Mouse (Mus musculus): ENCODE measurements around the gene Amt. TPM values are rescaled to one million over a fixed set of nuclear protein-coding genes. Genes with fewer than 3 reads are reported as not detected.
"Not testable (repeated sequence)": the region's sequence is repeated elsewhere in the genome, so short reads cannot be mapped to it uniquely, and the experiment has no call there.

The Amt gene
- total RNA-seq, 2 experiments from 2014 or later = 30.2 to 33.0 TPM

DNA sequence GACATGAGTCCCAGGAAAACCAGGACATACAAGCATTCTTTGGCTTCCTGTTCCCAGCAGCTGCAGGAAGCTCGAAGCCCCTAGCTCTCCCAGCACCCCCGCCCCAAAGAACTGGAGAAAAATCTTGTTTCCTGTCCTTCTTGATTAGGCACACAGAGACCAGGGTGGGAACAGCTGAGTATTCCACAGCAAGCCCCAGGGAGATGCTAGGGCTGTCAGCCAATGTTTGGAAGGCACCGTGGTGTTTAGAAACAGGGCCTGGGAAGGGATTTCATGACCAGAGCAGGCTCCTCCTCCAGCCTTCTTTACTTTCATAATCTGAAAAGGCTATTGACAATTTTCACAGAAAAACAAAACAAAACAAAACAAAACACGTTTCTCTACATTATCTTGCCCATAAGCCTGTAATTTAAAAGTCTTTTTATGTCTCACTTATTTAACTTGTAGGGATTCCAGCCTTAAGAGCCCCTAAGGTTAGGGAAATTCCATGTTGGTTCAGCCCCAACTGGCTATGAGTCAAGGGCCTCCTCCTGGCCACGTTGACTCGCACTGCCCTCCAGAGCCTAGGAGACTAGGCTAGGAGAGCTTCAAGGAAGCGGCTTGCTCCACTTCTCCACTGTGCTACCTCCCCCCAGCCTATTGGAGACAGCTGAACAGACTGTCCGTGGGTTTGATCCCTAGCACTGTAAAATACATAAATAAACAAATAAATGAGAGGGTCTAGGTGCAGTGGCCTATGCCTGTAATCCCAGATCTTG is 16.4 kb upstream of the Amt start:
- no peak for DNase-seq (ENCODE audit: low spot score in 2 of 2)

DNA sequence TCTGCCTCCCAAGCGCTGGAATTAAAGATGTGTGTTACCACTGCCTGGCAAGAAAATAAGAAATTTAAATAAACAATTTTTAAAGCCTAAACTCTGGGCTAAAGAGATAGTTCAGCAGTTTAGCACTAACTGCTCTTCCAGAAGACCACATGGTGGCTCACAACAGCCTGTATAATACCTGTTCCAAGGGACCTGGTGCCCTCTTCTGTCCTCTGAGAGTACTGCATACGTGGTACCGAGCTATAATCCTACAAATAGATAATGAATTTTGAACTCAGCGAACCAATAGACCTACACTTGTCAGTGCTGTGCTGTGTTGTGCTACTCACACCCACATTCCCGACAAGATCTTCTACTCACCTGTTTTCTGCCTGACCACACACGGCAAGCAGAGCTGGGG is 12.2 kb upstream of the Amt start:
- DNase-seq (ENCODE audit: low spot score in 2 of 2) = peak in 1 of 2 experiments; percentile 81

DNA sequence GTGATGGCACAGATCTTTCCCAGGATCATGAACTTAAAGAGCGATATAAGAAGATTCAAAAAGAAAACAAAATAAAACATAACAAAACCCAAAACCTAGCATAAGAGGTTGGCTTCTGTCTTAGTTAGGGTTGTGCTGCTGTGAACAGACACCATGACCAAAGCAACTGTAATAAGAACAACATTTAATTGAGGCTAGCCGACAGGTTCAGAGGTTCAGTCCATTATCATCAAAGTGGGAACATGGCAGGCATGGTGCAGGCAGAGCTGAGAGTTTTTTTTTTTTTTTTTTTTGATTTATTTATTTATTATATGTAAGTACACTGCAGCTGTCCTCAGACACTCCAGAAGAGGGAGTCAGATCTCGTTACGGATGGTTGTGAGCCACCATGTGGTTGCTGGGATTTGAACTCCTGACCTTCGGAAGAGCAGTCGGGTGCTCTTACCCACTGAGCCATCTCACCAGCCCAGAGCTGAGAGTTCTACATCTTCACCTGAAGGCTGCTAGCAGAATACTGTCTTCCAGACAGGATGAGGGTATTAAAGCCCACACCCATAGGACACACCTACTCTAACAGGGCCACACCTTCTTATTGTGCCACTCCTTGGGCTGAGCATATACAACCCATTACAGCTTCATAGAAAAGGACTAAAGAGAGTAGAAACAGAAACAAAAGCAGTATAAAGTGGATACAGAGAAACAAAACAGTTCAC is 9.0 kb upstream of the Amt start:
- not testable (repeated sequence) for DNase-seq (ENCODE audit: low spot score in 2 of 2)

DNA sequence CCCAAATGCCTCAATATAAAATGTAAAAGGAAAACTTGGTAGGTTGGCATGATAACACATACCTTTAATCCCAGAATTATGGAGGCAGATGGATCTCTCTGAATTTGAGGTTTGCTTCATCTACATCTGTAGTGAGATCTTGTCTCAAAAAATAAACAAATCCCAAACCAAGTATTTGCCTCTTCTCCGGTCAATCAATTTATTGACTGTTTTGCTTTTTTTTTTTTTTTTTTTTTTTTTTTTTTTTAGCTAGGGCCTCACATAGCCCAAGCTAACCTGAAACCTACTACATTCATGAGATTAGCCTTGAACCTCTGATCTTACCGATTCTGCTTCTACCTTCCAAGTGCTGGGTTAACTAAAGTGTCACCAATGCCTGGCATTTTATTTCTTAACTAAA is 7.3 kb upstream of the Amt start:
- no peak for DNase-seq (ENCODE audit: low spot score in 2 of 2)

DNA sequence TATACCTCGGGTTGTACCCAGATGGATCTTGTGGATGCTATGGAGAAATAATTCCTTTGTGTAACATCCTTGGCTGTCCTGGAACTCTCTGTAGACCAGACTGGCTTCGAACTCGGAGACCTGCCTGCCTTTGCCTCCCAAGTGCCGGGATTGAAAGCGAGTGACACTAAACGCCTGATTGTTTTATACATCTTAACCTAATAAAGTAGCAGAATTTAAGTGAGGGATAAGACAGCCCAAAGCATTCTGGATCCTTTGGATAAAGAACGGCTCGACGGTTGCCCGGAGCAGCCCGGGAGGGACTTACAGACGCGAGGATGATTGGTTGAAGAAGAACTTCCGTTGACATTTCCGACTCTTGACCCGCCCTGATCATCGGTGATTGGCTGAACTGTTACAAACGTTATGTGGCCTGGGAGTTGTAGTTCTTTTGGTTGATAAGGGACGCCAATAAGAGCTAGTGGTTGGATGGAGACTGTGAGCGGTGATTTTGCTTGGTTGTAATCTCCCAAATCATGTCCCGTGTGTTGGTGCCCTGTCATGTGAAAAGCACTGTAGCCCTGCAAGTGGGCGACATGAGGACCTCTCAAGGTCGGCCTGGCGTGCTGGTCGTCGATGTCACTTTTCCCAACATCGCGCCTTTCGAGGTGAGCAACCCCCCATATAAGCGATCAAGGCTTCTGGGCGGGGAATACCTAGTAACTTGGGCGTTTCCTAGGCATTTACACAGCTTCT is 6.5 kb upstream of the Amt start, which contains the start of gene Nicn1:
Nicn1 (plus strand) TSS at position 414 of the 735 bp plus-strand sequence.
- peak; percentile 91 to 98 for DNase-seq (ENCODE audit: low spot score in 2 of 2)

DNA sequence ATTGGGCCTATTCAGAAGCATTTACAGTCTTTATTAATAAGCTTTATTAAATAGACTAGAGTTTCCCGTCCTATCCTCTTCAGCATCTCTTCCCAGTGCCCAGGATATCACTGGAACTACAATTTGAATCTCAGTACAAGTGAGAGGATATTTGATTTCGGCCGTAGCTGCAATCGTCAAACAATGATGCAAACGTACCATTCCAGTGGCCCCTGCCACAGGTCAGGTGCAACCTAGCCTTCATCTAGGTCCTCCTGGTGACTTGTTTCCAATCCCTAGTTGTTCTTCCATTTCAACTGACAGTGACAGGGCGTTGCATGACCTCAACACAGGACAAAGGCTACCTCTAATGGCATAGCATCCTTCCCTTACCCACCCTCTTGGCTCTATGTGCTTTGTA is 5.9 kb upstream of the Amt start:
- no peak for DNase-seq (ENCODE audit: low spot score in 2 of 2)

DNA sequence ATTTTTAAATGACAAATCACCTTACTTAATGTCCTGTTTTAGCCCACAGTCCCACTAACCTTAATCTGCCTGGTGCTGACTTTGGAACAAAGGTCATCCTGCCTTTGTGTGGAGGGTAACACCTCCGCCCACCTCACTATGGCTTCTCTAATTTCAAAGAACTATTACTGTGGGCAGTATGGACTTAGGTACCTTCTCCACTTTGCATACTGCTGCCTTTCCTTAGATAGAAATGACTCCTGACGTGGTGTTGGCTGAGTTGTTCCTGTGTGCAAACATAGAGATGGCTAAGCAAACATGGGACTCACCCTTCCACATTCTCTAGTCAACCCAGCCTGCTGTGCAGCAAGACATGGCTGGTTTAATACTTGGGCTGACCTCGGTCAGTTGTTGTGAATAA is 5.2 kb downstream of the Amt start:
- DNase-seq (ENCODE audit: low spot score in 2 of 2) = no peak

DNA sequence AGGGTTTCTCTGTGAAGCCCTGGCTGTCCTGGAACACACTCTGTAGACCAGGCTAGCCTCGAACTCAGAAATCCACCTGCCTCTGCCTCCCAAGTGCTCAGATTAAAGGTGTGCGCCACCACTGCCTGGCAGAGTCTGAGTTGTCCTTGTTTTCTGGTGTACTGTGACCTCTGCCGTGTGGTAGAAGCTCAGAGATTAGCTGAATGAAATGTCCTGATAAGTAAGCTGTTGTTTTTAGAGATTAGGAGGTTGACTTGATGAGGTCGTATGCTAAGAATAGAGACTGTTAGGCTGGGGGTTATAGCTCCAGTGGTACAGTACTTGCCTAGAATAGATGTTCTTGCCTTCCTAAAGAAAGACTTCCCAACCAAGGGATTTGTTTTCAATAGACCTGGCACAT is 8.1 kb downstream of the Amt start:
- DNase-seq (ENCODE audit: low spot score in 2 of 2) = no peak

DNA sequence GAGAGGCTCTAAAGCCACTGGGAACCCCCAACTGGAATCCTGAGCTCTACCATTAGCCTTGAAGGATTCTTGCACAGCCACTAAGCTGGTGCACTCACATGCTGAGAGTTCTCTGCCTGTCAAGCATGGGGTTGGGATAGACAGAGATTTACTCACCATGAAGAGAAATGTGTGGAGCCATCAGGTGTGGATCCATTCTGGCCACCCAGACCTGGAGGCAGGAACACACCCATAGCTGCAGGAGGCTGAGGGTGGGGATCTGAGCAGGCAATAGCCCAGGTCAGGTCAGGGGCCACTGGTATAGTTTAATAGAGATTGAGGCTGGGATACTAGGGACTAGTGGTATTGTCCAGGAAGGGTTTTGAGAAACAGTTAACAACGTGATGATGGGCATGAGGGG is 8.5 kb downstream of the Amt start:
- no peak for DNase-seq (ENCODE audit: low spot score in 2 of 2)

DNA sequence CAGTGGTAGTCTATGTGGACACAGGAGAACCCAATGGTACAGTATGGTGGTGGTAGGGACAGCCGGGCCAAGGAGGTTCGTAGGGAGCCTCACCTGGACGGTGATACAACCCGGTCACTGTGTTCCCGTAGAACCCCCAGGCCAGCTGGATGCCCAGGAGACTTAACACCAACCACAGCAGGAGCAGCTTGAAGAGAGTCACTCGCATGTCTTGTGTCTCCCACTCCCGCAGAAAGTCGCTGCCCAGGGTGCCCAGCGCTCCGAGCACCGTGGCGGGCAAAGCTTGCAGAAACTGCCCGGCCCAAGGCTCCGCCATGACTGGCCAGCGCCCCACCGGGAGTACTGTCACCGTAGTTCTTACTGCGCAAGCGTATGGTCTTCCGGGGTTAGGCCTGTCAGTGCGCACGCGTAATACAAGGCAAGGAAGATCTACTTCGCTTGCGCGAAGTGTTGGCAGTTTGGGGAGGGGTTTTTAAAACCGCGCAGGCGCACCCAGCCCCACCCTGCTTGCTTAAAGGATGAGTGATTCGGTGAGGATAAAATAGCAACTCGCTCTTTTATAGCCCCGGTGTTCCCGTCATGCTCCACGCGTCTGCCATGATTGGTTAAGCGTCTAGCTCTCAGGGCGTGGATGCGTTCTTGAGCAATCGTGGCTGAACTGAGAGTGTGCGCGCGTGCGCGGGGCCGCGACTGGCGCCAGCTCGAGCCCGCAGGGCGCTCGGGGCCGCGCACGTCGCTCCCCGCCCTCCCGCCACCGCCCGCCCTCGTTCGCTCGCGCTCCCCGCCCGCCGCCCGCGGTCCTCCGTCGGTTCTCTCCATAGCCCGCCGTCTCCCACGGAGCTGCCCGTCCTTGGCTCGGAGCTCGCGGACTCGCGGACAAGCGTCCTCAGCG is 9.2 kb downstream of the Amt start, which contains the start of the genes Rhoa and Tcta:
Rhoa (plus strand) TSS at position 501 of the 892 bp plus-strand sequence.
Tcta (minus strand) TSS at position 532 of the 892 bp plus-strand sequence.
- peak; percentile 99 to 100 for DNase-seq (ENCODE audit: low spot score in 2 of 2)

DNA sequence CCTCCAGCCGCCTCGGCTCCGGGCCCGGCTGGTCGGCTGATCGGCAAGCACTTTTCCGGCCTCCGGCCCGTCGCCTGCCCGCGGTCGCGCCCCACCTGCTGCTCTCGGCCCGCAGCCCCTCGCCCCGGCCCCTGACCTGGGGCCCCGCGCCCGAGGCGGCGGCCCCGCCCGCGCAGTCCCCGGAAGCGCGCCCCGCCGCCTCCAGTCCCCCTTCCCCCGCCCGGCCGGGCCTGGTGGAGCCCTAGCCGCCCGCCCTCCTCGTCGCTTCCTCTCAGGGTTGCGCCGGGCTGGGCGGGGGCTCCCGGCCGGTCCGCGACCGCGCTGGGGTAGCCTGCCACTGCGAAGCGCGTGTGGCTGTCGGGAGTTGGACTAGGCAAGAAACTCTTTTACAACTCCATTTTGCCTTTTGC is 9.9 kb downstream of the Amt start:
- DNase-seq (ENCODE audit: low spot score in 2 of 2) = peak in 1 of 2 experiments; percentile 58

DNA sequence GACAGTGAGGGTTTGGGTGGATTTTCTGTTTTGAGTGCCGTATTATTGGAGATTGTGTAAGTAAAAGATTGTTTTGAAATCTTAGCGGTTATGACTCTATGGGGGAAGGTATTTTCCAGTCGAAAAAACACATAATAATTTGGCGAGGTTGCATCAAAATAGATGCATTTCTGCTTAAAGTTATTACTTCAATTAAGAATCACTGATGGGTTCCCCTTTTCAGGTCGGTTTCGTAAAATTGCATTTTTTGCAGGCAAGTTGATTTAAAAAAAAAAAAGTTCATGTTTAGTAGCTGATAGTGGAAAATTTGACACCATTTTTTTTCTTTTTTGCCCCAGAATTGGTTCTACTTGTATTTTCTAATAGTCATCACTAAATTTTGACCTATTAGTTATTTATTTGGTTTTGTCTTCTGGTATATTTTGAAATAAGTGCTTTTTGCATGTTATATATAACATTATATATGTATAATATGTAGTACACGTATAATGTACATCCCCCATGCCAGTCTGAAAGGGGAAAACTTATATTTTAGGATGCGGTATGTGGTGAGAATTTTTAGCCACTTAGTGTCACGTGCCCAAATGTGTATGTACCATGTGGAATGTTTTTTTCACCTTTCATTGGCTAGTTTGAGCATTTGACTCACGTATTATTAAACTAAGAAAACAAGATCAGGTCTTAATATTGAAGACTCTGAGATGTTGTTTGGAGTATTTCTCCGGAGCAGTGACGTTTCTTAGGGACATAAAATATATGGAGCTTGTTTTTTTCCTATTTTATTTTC is 10.6 kb downstream of the Amt start:
- no peak for DNase-seq (ENCODE audit: low spot score in 2 of 2)

DNA sequence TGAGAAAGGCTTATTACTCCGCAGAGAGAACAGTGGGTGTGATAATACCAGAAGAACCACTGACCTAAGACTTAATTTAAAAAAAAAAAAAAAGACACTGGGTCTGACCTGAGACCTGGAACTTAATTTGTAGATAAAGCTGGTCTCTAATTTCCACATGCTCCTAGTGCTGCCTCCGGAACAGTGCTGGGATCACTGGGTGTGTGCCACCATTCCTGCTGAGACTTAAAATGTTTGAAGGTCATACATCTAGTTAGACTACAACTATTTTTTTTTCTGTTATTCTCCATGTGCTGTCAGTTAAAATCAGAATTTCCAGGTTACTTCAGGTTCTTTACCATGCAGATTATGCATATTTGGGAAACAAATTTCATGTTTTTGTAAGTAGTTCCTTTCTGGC is 11.5 kb downstream of the Amt start:
- no peak for DNase-seq (ENCODE audit: low spot score in 2 of 2)

DNA sequence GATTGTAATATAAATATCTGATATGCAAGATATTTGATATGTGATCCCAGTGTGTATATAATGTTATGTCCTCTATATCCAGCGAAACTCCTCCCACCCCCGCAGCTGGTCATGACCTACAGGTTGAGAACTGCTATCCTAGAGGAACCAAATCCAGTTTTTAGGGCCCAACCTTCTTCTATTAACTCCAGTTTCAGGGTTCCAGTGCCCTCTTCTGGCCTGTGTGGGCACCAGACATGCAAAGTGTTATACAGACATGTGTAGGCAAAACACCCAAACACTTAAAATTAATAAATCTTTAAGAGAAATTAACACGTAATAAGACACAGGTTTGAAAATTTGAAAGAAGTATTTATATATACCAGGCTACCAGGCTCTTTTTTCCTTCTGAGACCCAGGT is 20.9 kb downstream of the Amt start:
- DNase-seq (ENCODE audit: low spot score in 2 of 2) = no peak

DNA sequence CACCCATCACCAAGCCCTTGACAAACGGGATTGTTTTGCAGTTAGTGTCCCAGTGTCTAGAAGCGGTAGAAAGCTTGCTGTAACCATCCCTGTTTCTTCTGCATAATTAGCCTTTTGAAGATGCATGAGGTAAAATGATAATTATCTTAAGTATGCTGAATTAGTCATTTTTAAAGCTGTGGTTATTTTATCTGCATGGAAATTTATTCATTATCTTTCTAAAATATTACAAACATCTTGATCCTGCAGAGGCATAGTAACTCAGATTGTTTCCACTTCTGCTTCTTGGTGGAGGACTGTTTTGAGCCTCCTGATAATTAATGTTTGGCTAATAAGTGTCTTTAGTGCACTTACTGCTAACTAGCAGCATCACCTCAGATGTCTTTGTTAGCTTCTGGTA is 21.8 kb downstream of the Amt start:
- no peak for DNase-seq (ENCODE audit: low spot score in 2 of 2)

DNA sequence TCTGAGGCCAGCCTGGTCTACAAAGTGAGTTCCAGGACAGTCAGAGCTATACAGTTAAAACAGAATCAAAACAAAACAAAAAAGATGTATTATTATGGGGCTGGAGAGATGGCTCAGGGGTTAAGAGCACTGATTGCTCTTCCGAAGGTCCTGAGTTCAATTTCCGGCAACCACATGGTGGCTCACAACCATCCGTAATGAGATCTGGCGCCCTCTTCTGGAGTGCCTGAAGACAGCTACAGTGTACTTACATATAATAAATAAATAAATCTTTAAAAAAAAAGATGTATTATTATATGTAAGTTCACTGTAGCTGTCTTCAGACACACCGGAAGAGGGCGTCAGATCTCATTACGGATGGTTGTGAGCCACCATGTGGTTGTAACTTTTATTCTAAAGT is 25.4 kb downstream of the Amt start:
- DNase-seq (ENCODE audit: low spot score in 2 of 2) = not testable (repeated sequence)

DNA sequence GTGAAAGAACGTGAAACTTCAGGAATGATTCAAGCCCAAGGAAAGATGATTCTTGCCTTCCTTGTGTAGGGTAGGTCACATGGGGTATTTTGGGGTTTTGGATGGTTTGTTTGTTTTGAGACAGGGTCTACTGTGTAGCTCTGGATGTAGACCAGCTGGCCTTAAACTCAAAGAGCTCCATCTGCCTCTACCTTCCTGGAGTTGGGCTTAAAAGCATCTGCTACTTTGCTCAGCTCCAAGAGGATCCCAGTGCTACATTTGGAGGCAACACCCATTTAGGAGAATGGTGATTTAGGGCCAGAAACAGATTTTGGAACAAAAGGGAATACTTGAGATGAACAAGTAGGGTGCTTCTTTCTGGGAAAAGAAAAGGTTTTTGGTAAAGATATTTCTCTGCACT is 28.1 kb downstream of the Amt start:
- peak in 1 of 2 experiments; percentile 33 for DNase-seq (ENCODE audit: low spot score in 2 of 2)

DNA sequence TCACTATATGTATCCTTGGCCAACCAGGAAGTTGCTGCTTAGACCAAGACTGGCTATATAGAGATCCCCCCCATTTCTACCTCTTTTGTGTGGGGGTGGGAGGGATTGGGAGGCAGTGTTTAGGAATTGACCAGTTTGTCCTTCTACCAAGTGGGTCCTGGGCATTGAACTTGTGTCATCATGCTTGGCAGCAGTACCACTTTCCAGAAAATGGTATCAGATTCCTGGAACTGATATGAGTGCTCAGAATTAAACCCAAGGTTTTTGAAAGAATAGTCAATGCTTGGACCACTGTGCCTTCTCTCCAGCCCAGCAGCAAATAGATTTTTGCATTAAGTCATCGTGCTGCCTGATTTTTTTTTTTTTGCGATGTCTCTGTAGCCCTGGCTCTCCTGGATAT is 29.2 kb downstream of the Amt start:
- no peak for DNase-seq (ENCODE audit: low spot score in 2 of 2)

DNA sequence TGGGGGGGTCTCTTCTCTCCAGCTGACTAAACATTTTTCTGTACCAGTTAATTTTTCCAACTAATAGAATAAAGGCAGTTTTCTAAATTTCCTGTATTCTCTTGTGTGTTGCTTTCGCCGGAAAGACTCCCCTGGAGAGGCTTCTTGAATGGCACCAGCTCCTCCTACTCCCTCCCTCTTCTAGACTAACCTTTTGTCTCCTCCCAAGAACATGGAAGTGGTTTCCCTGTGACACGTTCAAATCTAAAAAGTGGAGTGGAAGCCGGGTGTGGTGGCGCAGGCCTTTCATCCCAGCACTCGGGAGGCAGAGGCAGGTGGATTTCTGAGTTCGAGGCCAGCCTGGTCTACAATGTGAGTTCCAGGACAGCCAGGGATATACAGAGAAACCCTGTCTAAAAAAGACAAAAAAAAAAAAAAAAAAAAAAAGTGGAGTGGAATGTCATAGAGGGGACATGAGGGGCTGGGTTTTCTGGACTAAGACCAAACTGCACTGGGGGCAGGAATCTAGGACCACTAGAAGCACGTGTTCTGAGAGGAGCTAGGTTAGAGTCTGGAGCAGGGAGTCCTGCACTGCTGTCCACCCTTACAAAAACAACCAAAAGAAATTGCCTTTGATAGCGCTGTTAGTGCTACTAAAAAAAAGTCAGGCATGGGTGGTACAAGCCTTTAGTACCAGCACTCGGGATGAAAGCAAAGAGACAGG is 41.3 kb downstream of the Amt start:
- no peak for DNase-seq (ENCODE audit: low spot score in 2 of 2)

DNA sequence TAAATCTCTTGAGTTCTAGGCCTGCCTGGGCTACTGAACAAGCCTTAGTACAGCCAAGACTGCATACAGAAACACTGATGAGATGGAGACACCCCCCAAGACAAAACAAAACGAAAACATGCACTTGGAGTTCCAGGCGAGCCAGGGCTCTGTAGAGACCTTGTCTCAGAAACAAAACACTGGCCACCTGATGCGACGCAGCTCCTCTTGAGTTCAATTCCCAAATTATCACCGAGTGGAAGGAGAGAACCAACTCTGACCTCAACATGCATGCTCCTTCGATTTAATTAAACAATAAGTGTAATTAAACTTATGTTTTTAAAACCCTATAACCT is 41.9 kb downstream of the Amt start:
- DNase-seq (ENCODE audit: low spot score in 2 of 2) = no peak
